In the genomic region with DNA sequence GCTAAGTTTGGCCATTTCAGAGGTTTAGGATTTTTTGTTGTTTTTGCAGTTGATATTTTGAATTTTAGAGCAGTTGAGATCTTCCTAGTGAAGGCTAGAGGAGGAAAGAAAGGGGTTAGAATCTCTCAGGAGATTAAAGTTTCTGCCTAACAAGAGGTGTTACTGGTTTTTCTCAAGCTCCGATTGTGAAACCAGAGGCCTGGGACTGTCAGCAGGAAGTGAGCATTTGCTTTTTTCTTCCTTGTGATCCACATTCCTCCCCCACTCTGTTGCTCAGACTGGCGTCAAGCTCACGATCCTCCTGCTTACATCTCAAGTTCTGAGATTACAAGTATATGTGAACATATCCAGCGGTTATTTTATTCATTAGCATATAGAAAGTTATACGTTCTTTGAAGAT, we compare ENCODE assay signal across 8 mouse cellular contexts. TPM values are rescaled to one million over a fixed set of nuclear protein-coding genes. Genes with fewer than 3 reads are reported as not detected.
DNase-seq lines count a peak whose midpoint lies in the region; ATAC-seq and TF ChIP-seq lines count a peak whose summit lies in the region.

No protein-coding gene starts in this region.

- H3K4me2 ChIP-seq in heart, embryonic 13.5 days = peak overlapping the region; percentile 13; the same call in 1 of the 2 replicates
- no peak overlapping the region for H3K4me2 ChIP-seq in lung, embryonic 15.5 days

- ATAC-seq in heart, embryonic 13.5 days (ENCODE audit: extremely low read depth, insufficient number of reproducible peaks, low FRiP score, low TSS enrichment) = no peak
- ATAC-seq in lung, embryonic 15.5 days (ENCODE audit: borderline replicate concordance, extremely low read depth, low FRiP score, low TSS enrichment) = peak; percentile 65; the same call in 1 of the 2 replicates

- no peak overlapping the region for H3K4me3 ChIP-seq in lung, adult 2 months (replicated peaks; ENCODE audit: extremely low read depth, low read depth, low read length)
- no peak overlapping the region for H3K4me3 ChIP-seq in heart, embryonic 13.5 days
- H3K4me3 ChIP-seq in lung, embryonic 15.5 days = no peak overlapping the region

- peaks cover 4% of the 10 kb centered on the region; the same call in 1 of the 2 replicates for H3K4me1 ChIP-seq in lung, adult 2 months (ENCODE audit: control insufficient read depth, insufficient read depth, low read length)
- H3K4me1 ChIP-seq in heart, embryonic 13.5 days = peaks cover 3% of the 10 kb centered on the region; the same call in 1 of the 2 replicates
- 0 out of 2 replicates have a peak, but pooled peaks cover 5% of the 10 kb centered on the region for H3K4me1 ChIP-seq in lung, embryonic 15.5 days

- no peaks in the 10 kb centered on the region for H3K9me3 ChIP-seq in heart, embryonic 13.5 days
- H3K9me3 ChIP-seq in lung, embryonic 15.5 days = no peaks in the 10 kb centered on the region

- WGBS in lung, adult 2 months = 20% methylated on average over 5 of the region's 5 CpGs
- 22% methylated on average over 5 of the region's 5 CpGs for WGBS in heart, embryonic 13.5 days
- 23% methylated on average over 5 of the region's 5 CpGs for WGBS in lung, embryonic 15.5 days

- no peaks in the 10 kb centered on the region for H3K27me3 ChIP-seq in heart, embryonic 13.5 days (replicated peaks)
- no peaks in the 10 kb centered on the region for H3K27me3 ChIP-seq in lung, embryonic 15.5 days

- TF ChIP-seq POLR2A in lung, adult 2 months (IDR thresholded peaks at IDR 0.05; ENCODE audit: borderline replicate concordance, extremely low read depth, low read depth, low read length) = no peak

- peak overlapping the region; percentile 77 for H3K27ac ChIP-seq in heart, embryonic 13.5 days (replicated peaks)
- peak overlapping the region; percentile 7; the same call in 1 of the 2 replicates for H3K27ac ChIP-seq in lung, embryonic 15.5 days

- no peaks in the 10 kb centered on the region for H3K36me3 ChIP-seq in heart, embryonic 13.5 days
- H3K36me3 ChIP-seq in lung, embryonic 15.5 days = no peaks in the 10 kb centered on the region

- TF ChIP-seq CTCF in lung, adult 2 months (IDR thresholded peaks at IDR 0.05; ENCODE audit: insufficient read depth, low read length) = no peak

- DNase-seq in lung, adult 18-20 months = peak; percentile 34 to 54
- DNase-seq in lung, adult 2 months = no peak
- peak; percentile 23 for DNase-seq in thymus, postnatal 25 days
- no peak for DNase-seq in Muller cell, postnatal 12 days (ENCODE audit: inconsistent ontology term)
- DNase-seq in c-Kit-positive CD71-positive TER-119-positive erythroid progenitor cells, embryonic 14.5 days (ENCODE audit: low spot score) = no peak
- DNase-seq in ovary, postnatal 36 days (ENCODE audit: low spot score) = no peak

- peak overlapping the region; percentile 50 for H3K9ac ChIP-seq in heart, embryonic 13.5 days
- H3K9ac ChIP-seq in lung, embryonic 15.5 days = no peak overlapping the region

RNA-seq across cellular contexts. Expression of a gene that starts 5.0 kb away (rescaled TPM):
- 0.74 and 3.0 TPM in 2 replicates for polyA plus RNA-seq in lung, adult 2 months (2012; rRNA removed)
- polyA plus RNA-seq in heart, embryonic 13.5 days (2015; fragmentation: Nextera tagmentation; extraction: Ambion mirVana) = 0.27 and 0.31 TPM in 2 replicates
- 1.4 and 1.5 TPM in 2 replicates for polyA plus RNA-seq in lung, embryonic 15.5 days (2015; fragmentation: Nextera tagmentation; extraction: Ambion mirVana)

RNA-seq across cellular contexts. Expression of a gene that starts 24.6 kb away (rescaled TPM):
- 4.0 and 9.3 TPM in 2 replicates for polyA plus RNA-seq in lung, adult 2 months (2012; rRNA removed)
- polyA plus RNA-seq in heart, embryonic 13.5 days (2015; fragmentation: Nextera tagmentation; extraction: Ambion mirVana) = 0.66 and 0.83 TPM in 2 replicates
- polyA plus RNA-seq in lung, embryonic 15.5 days (2015; fragmentation: Nextera tagmentation; extraction: Ambion mirVana) = 7.0 and 7.5 TPM in 2 replicates

Comparison
In these comparisons a context has a peak if more than half of its experiments do, and no peak if none do; other contexts are left out.
1. DNase-seq: peak in lung, adult 18-20 months (2 of 2) and thymus, postnatal 25 days (single experiment); none in lung, adult 2 months (single experiment), Muller cell, postnatal 12 days (single experiment), c-Kit-positive CD71-positive TER-119-positive erythroid progenitor cells, embryonic 14.5 days (single experiment) and ovary, postnatal 36 days (single experiment).